Mouse (Mus musculus): ENCODE measurements around the gene Sec14l1. TPM values are rescaled to one million over a fixed set of nuclear protein-coding genes. Genes with fewer than 3 reads are reported as not detected.

Gene Sec14l1
- total RNA-seq, 2 experiments from 2014 or later, result 10.8 to 12.8 TPM

DNA sequence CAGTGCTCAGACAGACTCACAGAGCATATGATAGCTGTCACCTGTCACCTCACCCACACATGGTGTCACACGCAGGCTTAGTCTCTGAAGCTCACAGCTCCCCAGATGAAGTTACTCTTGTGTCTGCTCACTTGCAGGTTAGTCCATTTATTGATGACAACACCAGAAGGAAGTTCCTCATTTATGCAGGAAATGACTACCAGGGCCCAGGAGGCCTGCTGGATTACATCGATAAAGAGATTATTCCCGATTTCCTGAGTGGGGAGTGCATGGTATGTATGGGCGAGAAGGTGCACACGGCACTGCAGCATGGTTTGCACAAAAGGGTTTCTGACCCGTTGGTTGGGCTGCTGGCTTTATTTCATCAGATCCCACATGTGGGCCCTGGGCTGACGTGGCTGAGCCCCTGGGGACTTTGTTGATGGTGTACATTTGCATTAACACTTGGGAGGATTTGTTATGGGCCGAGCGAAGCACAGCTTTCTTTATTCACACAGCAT lies 35.5 kb downstream of the Sec14l1 start:
- peak; percentile 46 for ATAC-seq (replicated peaks; ENCODE audit: poor library complexity, severe bottlenecking)

- no peak for ATAC-seq (replicated peaks; ENCODE audit: poor library complexity, severe bottlenecking)
These were observed 36.5 kb downstream of the Sec14l1 start for GRCm38 (mm10) chr11:117151461-117151860.

DNA sequence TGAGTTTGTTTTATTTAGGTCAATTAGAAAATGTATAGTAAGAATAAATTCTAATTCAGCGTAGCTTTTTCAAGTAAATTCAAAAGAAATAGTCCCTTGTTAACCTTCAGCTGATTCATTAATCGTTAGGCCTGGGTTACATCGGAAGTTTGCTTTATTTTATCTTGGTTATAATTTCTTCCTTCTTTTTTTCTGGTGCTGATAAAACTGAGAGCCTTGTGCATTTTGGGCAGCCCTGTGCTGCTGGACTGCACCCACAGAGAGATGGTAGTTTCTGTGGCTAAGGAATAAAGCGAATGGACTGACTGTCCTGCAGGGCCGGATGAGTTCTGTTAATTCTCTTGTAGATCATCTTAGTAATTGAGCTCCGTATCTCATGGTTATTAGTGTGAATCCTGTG lies 37.6 kb downstream of the Sec14l1 start:
- no peak for ATAC-seq (replicated peaks; ENCODE audit: poor library complexity, severe bottlenecking)

DNA sequence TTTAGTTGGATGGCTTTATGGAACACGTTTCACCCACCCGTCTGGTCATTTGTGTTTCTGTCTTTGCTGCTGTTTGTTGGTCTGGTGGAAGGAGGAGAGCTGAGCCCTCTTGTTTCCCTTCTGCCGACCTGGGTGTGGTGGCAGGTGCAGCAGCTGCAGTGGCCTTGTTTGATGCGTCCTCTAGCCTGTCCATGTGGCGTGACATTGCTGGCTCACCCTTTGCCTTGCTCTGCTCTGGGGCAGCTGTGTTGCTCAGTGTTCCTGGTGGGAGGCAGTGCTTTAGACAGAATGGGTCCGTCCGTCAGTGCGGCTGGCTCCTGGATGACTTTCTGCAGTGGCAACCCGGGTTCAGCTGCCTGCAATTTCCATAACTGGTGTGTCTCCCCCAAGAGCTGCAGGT lies 38.6 kb downstream of the Sec14l1 start:
- ATAC-seq (replicated peaks; ENCODE audit: poor library complexity, severe bottlenecking), result no peak

- no peak for ATAC-seq (replicated peaks; ENCODE audit: poor library complexity, severe bottlenecking)
These were observed 39.3 kb downstream of the Sec14l1 start for GRCm38 (mm10) chr11:117154088-117154815.

DNA sequence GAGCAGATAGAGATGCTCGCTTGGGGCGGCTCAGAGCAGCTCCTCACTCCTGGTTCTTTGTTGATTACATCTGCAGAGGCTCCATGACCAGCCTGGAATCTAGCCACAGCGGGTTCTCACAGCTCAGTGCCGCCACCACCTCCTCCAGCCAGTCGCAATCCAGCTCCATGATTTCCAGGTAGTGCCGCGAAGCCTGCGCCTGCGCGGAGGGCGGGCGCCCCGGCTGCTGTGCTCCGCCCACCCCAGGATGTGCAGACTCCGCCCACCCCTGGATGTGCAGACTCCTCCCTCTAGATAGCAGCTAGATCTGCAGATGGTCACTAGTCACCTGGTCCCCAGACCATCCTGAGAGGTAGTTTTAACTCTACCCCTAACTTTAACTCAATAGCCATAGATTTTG lies 41.8 kb downstream of the Sec14l1 start:
- ATAC-seq (replicated peaks; ENCODE audit: poor library complexity, severe bottlenecking), result no peak

- no peak for ATAC-seq (replicated peaks; ENCODE audit: poor library complexity, severe bottlenecking)
These were observed 43.4 kb downstream of the Sec14l1 start for GRCm38 (mm10) chr11:117158343-117158742.

- ATAC-seq (replicated peaks; ENCODE audit: poor library complexity, severe bottlenecking), result no peak
These were observed 44.4 kb downstream of the Sec14l1 start for GRCm38 (mm10) chr11:117159257-117159945.

DNA sequence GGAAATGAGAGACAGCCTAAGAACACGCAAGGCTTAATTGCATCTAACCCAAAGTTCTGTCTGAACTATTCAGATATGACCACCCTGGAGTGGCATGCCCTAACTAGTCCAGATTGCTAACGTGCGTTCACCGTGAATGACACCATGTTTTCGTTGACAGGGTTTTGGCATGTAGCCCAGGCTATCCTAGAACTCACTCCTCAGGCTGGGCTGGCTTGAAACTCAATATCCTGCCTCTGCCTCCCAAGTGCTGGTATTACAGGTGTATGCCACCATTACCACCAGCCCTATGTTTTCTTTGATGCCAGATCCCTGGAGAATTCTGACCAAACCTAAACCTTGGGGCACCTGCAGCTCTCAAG lies 45.0 kb downstream of the Sec14l1 start:
- no peak for ATAC-seq (replicated peaks; ENCODE audit: poor library complexity, severe bottlenecking)

DNA sequence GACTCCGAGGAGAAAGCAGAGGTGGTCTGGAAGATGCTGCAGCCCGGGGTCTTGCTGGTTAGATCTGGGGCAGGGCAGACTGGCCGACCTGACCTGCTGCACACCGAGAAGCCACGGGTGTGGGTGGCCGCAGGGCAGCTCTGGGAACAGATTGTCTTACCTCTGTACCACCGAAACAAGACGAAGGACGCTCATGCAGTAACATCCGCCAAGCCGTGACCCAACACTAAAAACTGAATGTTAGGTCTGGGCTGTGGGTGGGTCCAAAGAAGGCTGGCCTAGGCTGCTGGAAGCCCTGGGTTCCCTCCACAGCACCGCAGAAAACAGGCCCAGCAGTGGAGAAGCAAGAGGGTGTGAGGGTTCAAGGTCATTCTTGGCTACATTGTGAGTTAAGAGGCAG lies 45.8 kb downstream of the Sec14l1 start:
- ATAC-seq (replicated peaks; ENCODE audit: poor library complexity, severe bottlenecking), result no peak

GRCm38 (mm10) chr11:117161574-117161973 lies 46.6 kb downstream of the Sec14l1 start:
- ATAC-seq (replicated peaks; ENCODE audit: poor library complexity, severe bottlenecking), result no peak

DNA sequence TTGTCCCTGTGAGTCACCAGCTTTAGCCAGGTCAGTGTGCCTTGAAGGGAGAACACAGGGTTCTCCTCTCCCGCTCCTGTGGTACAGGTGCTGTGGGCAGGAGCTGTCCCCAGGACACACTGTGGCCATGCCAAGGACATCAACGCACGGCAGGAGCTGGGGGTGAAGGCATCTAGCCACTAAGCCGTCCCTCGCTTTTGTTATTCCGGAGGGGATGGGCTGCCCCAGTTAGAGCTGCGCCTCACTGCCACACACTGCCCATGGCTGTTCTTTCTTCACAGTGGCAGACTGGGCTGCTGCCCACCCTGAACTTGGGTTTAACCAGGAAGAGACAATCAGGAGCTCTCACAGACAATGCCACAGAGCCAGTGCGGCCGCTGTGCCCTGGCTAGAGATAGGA lies 48.1 kb downstream of the Sec14l1 start:
- ATAC-seq (replicated peaks; ENCODE audit: poor library complexity, severe bottlenecking), result no peak

DNA sequence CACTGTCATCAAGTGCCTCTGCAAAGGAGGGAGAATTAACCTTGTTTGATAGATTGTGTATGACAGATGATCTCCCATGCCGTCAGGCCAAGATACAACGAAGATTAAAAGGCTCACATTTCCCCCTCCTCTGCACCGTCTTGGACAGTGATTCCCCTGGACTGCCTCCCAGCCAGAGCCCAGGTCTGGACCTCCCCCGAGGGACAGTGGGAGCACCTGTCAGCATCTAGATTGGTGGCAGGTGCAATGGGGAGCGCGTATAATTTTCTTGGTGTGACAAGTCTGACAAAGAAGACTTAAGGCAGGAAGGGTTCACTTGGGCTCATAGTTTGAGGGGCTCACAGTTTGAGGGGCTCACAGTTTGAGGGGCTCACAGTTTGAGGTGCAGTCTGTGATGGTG lies 48.8 kb downstream of the Sec14l1 start:
- no peak for ATAC-seq (replicated peaks; ENCODE audit: poor library complexity, severe bottlenecking)

GRCm38 (mm10) chr11:117168278-117169087 lies 53.5 kb downstream of the Sec14l1 start:
- no peak for ATAC-seq (replicated peaks; ENCODE audit: poor library complexity, severe bottlenecking)

- no peak for ATAC-seq (replicated peaks; ENCODE audit: poor library complexity, severe bottlenecking)
These were observed 54.2 kb downstream of the Sec14l1 start for GRCm38 (mm10) chr11:117169088-117169635.

DNA sequence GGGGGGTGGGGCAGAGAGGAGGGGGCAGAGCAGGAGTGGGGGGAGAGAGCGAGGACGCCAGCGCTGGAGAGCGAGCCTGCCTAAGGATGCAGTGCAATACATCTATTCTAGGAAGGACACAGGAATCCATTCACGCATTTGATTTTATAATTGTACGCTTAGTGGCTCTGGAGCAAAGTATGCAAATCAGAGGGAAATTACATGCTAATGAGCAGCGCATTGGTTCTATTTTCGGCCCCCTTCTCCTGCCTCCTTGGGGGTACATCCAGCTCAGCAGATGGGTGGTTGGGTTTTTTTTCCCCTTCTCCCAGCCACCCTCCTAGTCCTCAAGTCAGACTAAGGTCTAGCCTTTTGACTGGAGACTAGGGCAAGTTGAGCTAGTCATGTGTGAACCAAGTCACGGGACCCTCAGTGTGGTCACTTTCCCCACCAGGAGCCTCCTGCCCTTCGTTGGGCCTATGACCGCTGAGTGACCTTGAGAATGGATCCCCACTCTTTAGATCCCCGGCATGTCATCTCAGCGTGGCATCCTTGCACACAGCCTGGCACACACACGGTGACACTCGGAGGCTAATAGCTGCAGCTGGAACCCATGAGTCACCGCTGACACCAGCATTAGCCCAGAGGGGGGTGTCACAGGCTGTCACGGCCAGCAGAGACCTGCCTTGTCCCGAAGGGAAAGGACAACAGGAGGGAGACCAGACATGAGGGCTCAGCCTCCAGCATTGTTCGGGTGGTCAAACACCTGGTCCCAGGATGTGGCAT lies 55.0 kb downstream of the Sec14l1 start:
- no peak for ATAC-seq (replicated peaks; ENCODE audit: poor library complexity, severe bottlenecking)

GRCm38 (mm10) chr11:117174098-117174892 lies 59.3 kb downstream of the Sec14l1 start:
- ATAC-seq (replicated peaks; ENCODE audit: poor library complexity, severe bottlenecking), result no peak

DNA sequence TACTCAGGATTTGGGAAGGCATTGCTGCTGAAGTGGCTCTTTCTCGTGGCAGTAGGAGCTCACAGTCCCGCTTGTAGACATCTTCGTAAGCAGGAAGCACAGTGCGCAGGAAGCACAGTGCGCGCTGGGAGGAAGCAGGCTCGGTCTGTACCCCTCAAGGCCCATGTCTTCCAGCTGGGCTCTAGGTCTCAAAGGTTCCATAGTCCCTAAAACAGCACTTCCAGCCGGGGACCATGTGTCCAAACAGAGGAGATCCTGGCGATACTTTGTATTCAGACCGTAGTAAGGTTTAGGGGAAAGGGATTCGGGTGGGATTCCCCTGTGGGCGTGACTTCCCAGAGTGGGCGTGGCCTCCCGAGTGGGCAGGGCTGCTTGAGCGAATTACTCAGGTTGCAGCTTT lies 60.0 kb downstream of the Sec14l1 start:
- ATAC-seq (replicated peaks; ENCODE audit: poor library complexity, severe bottlenecking), result peak; percentile 62

DNA sequence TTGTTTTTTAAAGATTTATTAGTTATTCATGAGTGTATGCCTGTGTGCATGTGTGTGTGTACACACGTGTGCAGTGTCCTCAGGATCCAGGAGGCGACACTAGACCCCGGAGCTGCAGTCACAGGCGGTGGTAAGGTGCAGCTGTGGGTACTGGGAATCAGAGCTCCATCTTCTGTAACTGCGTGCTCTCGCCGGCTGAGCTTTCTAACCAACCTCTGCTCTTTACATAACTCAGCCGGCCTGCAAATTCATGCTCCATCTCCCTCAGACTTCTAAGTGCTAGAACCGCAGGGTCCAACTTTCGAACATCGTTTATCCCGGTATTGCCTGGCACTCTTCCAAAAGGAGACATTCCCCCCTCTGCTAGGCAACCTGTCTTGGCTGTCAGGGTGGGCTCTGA lies 60.5 kb downstream of the Sec14l1 start:
- ATAC-seq (replicated peaks; ENCODE audit: poor library complexity, severe bottlenecking), result no peak

All from granulocyte monocyte progenitor cell, adult 5-6 weeks (primary cell).